Mouse (Mus musculus) cerebellum, adult 11-12 months (tissue): ENCODE data around the gene Cttnbp2nl.

Experiments
- DNase-seq: peaks from one replicate; pipeline ENCODE4 v3.0.0; 2022

Cttnbp2nl gene

GRCm38 (mm10) chr3:104963331-104964276, 89.3 kb downstream of the Cttnbp2nl start:
- DNase-seq: no peak

GRCm38 (mm10) chr3:104962866-104963265, 90.1 kb downstream of the Cttnbp2nl start:
- DNase-seq: no peak

- no peak for DNase-seq
Measured at GRCm38 (mm10) chr3:104962141-104962611, 90.8 kb downstream of the Cttnbp2nl start.

GRCm38 (mm10) chr3:104961066-104962059, 91.6 kb downstream of the Cttnbp2nl start, which contains the start of gene Wnt2b:
TSS of gene Wnt2b (minus strand) at chr3:104961921.
- DNase-seq: no peak

- no peak for DNase-seq
Measured at GRCm38 (mm10) chr3:104960026-104961000, 92.6 kb downstream of the Cttnbp2nl start.

- DNase-seq: no peak
Measured at GRCm38 (mm10) chr3:104956131-104956581, 96.8 kb downstream of the Cttnbp2nl start.

- DNase-seq: no peak
Measured at GRCm38 (mm10) chr3:104954551-104954950, 98.4 kb downstream of the Cttnbp2nl start.

- DNase-seq: no peak
Measured at GRCm38 (mm10) chr3:104954137-104954536, 98.8 kb downstream of the Cttnbp2nl start.

GRCm38 (mm10) chr3:104952891-104953670, 99.9 kb downstream of the Cttnbp2nl start:
- no peak for DNase-seq
